ENCODE assay signal across 9 mouse cellular contexts in genomic region chr2:125606220-125606845, GRCm38 (mm10). TPM values are rescaled to one million over a fixed set of nuclear protein-coding genes. Genes with fewer than 3 reads are reported as not detected.
DNase-seq lines count a peak whose midpoint lies in the region; ATAC-seq and TF ChIP-seq lines count a peak whose summit lies in the region.
"Had no signal": no experiment of that assay in that cellular context is flagged by ENCODE, and none has a peak within 500 bp of the region (broad histone marks: within the 10 kb centered on the region; RNA-seq: fewer than 3 reads in every experiment).

No protein-coding gene starts in this region.

- no peak for TF ChIP-seq CTCF in kidney, adult 2 months (conservative IDR thresholded peaks at IDR 0.05; ENCODE audit: insufficient read depth, insufficient read length, low read depth, low read length)

- intact Hi-C loops in heart, postnatal 10 days (cut with DNase I) = no loop called here

- ATAC-seq in kidney, embryonic 16.5 days (ENCODE audit: low FRiP score, low TSS enrichment) = no peak
- no peak for ATAC-seq in embryonic facial prominence, embryonic 14.5 days (ENCODE audit: low read depth)
- ATAC-seq in forebrain, embryonic 16.5 days = no peak

- no peak overlapping the region for H3K9ac ChIP-seq in kidney, embryonic 16.5 days (replicated peaks; ENCODE audit: low read length)
- no peak overlapping the region for H3K9ac ChIP-seq in embryonic facial prominence, embryonic 14.5 days (ENCODE audit: low read depth, low read length)
- H3K9ac ChIP-seq in forebrain, embryonic 16.5 days (replicated peaks; ENCODE audit: low read depth, low read length) = no peak overlapping the region
- H3K9ac ChIP-seq: liver, embryonic 13.5 days had no signal

- no peak overlapping the region for H3K4me3 ChIP-seq in kidney, adult 2 months (ENCODE audit: insufficient read depth, low read depth, low read length)
- no peak overlapping the region for H3K4me3 ChIP-seq in kidney, embryonic 16.5 days (ENCODE audit: low read length)
- H3K4me3 ChIP-seq in embryonic facial prominence, embryonic 14.5 days (ENCODE audit: low read depth, low read length) = no peak overlapping the region
- no peak overlapping the region for H3K4me3 ChIP-seq in midbrain, embryonic 10.5 days
- H3K4me3 ChIP-seq in forebrain, embryonic 16.5 days (replicated peaks; ENCODE audit: low read length) = no peak overlapping the region
- H3K4me3 ChIP-seq: liver, embryonic 13.5 days had no signal

- no peaks in the 10 kb centered on the region for H3K27me3 ChIP-seq in kidney, adult 2 months (replicated peaks; ENCODE audit: control insufficient read depth, insufficient read depth, low read length)
- no peaks in the 10 kb centered on the region for H3K27me3 ChIP-seq in kidney, embryonic 16.5 days (ENCODE audit: insufficient read depth, low read length)
- no peaks in the 10 kb centered on the region for H3K27me3 ChIP-seq in embryonic facial prominence, embryonic 14.5 days (replicated peaks; ENCODE audit: control insufficient read depth, insufficient read depth, low read length)
- H3K27me3 ChIP-seq in midbrain, embryonic 10.5 days (ENCODE audit: low read depth, poor library complexity, severe bottlenecking) = no peaks in the 10 kb centered on the region
- H3K27me3 ChIP-seq in forebrain, embryonic 16.5 days (replicated peaks; ENCODE audit: control insufficient read depth, insufficient read depth, low read length) = no peaks in the 10 kb centered on the region
- H3K27me3 ChIP-seq: liver, embryonic 13.5 days had no signal

- H3K36me3 ChIP-seq in kidney, adult 2 months (ENCODE audit: control insufficient read depth, insufficient read depth, low read length) = no peaks in the 10 kb centered on the region
- H3K36me3 ChIP-seq in kidney, embryonic 16.5 days (ENCODE audit: insufficient read depth, low read length) = peaks cover 35% of the 10 kb centered on the region
- peaks cover 52% of the 10 kb centered on the region for H3K36me3 ChIP-seq in embryonic facial prominence, embryonic 14.5 days (ENCODE audit: control insufficient read depth, insufficient read depth, low read length)
- peaks cover 97% of the 10 kb centered on the region for H3K36me3 ChIP-seq in midbrain, embryonic 10.5 days
- H3K36me3 ChIP-seq in forebrain, embryonic 16.5 days (ENCODE audit: control insufficient read depth, insufficient read depth) = no peaks in the 10 kb centered on the region; the same call in 1 of the 2 replicates

- no peaks in the 10 kb centered on the region for H3K4me1 ChIP-seq in kidney, adult 2 months (ENCODE audit: control insufficient read depth, insufficient read depth, low read length)
- no peaks in the 10 kb centered on the region for H3K4me1 ChIP-seq in kidney, embryonic 16.5 days (ENCODE audit: insufficient read depth, low read length)
- no peaks in the 10 kb centered on the region for H3K4me1 ChIP-seq in embryonic facial prominence, embryonic 14.5 days (ENCODE audit: control insufficient read depth, insufficient read depth, low read length)
- H3K4me1 ChIP-seq in midbrain, embryonic 10.5 days = no peaks in the 10 kb centered on the region
- no peaks in the 10 kb centered on the region for H3K4me1 ChIP-seq in forebrain, embryonic 16.5 days (replicated peaks; ENCODE audit: control insufficient read depth, insufficient read depth, low read length)
- H3K4me1 ChIP-seq: liver, embryonic 13.5 days had no signal

- 72% methylated on average over 17 of the region's 17 CpGs for WGBS in kidney, adult 2 months
- WGBS in kidney, embryonic 16.5 days = 79% methylated on average over 17 of the region's 17 CpGs
- WGBS in embryonic facial prominence, embryonic 14.5 days = 70% methylated on average over 17 of the region's 17 CpGs
- 86% methylated on average over 17 of the region's 17 CpGs for WGBS in midbrain, embryonic 10.5 days
- WGBS in forebrain, embryonic 16.5 days = 67% methylated on average over 17 of the region's 17 CpGs

- H3K4me2 ChIP-seq in kidney, embryonic 16.5 days (replicated peaks; ENCODE audit: low read depth, low read length) = no peak overlapping the region
- H3K4me2 ChIP-seq in embryonic facial prominence, embryonic 14.5 days (ENCODE audit: low read depth, low read length) = no peak overlapping the region
- no peak overlapping the region for H3K4me2 ChIP-seq in forebrain, embryonic 16.5 days (ENCODE audit: low read length)
- H3K4me2 ChIP-seq: liver, embryonic 13.5 days had no signal

- TF ChIP-seq POLR2A in kidney, adult 2 months (IDR thresholded peaks at IDR 0.05; ENCODE audit: low read depth, low read length) = no peak

- no peaks in the 10 kb centered on the region for H3K9me3 ChIP-seq in kidney, embryonic 16.5 days (ENCODE audit: low read length)
- no peaks in the 10 kb centered on the region for H3K9me3 ChIP-seq in embryonic facial prominence, embryonic 14.5 days (ENCODE audit: control insufficient read depth, low read length)
- H3K9me3 ChIP-seq in midbrain, embryonic 10.5 days (replicated peaks) = no peaks in the 10 kb centered on the region
- no peaks in the 10 kb centered on the region for H3K9me3 ChIP-seq in forebrain, embryonic 16.5 days (ENCODE audit: control insufficient read depth, low read length)
- H3K9me3 ChIP-seq: liver, embryonic 13.5 days had no signal

- H3K27ac ChIP-seq in kidney, adult 2 months (ENCODE audit: insufficient read depth, low read depth, low read length) = no peak overlapping the region
- H3K27ac ChIP-seq in kidney, embryonic 16.5 days (ENCODE audit: low read length) = no peak overlapping the region
- no peak overlapping the region for H3K27ac ChIP-seq in embryonic facial prominence, embryonic 14.5 days (replicated peaks; ENCODE audit: low read depth, low read length)
- H3K27ac ChIP-seq in midbrain, embryonic 10.5 days (replicated peaks) = no peak overlapping the region
- no peak overlapping the region for H3K27ac ChIP-seq in forebrain, embryonic 16.5 days (ENCODE audit: low read length)
- H3K27ac ChIP-seq: liver, embryonic 13.5 days had no signal

- peak; percentile 9 for DNase-seq in kidney, adult 2 months
- DNase-seq in embryonic facial prominence, embryonic 14.5 days (ENCODE audit: low spot score) = peak; percentile 62
- DNase-seq in heart, postnatal 10 days = peak; percentile 61 to 63
- DNase-seq in lung, postnatal 25 days (ENCODE audit: low spot score) = peak; percentile 43
- DNase-seq in midbrain, embryonic 10.5 days (ENCODE audit: low spot score) = no peak
- no peak for DNase-seq in cerebellum, adult 18-20 months
- DNase-seq: liver, embryonic 13.5 days had no signal

RNA-seq across cellular contexts. Expression of gene Cep152, which starts 18.6 kb away (rescaled TPM):
- 0.77 and 0.81 TPM in 2 replicates for polyA plus RNA-seq in kidney, adult 2 months (2012; rRNA removed)
- polyA plus RNA-seq in kidney, embryonic 16.5 days (2015; fragmentation: Nextera tagmentation; extraction: Ambion mirVana) = 7.4 and 8.9 TPM in 2 replicates
- 6.9 and 7.0 TPM in 2 replicates for polyA plus RNA-seq in embryonic facial prominence, embryonic 14.5 days (2014; fragmentation: Nextera tagmentation; extraction: Ambion mirVana)
- total RNA-seq in heart, postnatal 10 days (2021) = 1 to 10 TPM; 2.3 to 2.4 TPM
- polyA plus RNA-seq in midbrain, embryonic 10.5 days (2016; fragmentation: Nextera tagmentation; extraction: Ambion mirVana) = 9.8 and 10.2 TPM in 2 replicates
- 4.8 and 5.1 TPM in 2 replicates for polyA plus RNA-seq in forebrain, embryonic 16.5 days (2015; fragmentation: Nextera tagmentation; extraction: Ambion mirVana)

Comparison
In these comparisons a context has a peak if more than half of its experiments do, and no peak if none do; other contexts are left out.
1. DNase-seq: peak in kidney, adult 2 months (single experiment), embryonic facial prominence, embryonic 14.5 days (single experiment), heart, postnatal 10 days (2 of 2) and lung, postnatal 25 days (single experiment); none in midbrain, embryonic 10.5 days (single experiment) and cerebellum, adult 18-20 months (0 of 2).